Mouse (Mus musculus): ENCODE measurements around the gene Nr2c2. TPM values are rescaled to one million over a fixed set of nuclear protein-coding genes. Genes with fewer than 3 reads are reported as not detected.

Gene Nr2c2
- polyA plus RNA-seq, 1 experiment, result 12.5 TPM

DNA sequence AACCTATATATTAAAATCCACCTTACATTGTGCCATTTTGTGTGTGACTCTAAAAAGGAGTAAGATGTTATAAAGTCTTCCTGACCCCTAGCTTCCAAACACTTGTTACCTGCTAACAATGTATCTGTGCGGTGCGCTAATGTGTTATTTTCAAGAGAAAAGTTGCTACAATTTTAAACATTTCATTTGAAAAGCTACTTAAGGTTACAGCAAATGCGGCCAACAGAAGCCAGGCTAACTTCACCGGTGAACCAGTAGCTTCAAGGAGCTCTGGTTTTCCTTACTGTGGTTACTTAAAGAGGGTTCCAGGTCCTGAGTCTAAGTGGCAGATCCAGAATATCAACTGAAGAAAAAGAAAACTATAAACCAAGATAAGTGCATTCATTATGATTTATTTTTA lies 1.2 kb upstream of the Nr2c2 start:
- TF ChIP-seq POLR2A (IDR thresholded peaks at IDR 0.05; ENCODE audit: low read depth, low read length), result no peak
- Histone ChIP-seq H3K36me3 (ENCODE audit: control insufficient read depth, insufficient read depth, low read length) (no peaks in the 10 kb centered on the region; the same call in 1 of the 2 replicates), H3K4me1 (ENCODE audit: control insufficient read depth, insufficient read depth, insufficient read length, low read length) (peaks cover 9% of the 10 kb centered on the region; the same call in 1 of the 2 replicates), H3K27ac (ENCODE audit: insufficient read depth, low read depth, low read length) (no peak overlapping the region), H3K27me3 (ENCODE audit: control insufficient read depth, insufficient read depth, low read length) (no peaks in the 10 kb centered on the region), H3K4me3 (ENCODE audit: low read depth, low read length) (no peak overlapping the region)
- 93% methylated on average over 4 of the region's 4 CpGs for WGBS

DNA sequence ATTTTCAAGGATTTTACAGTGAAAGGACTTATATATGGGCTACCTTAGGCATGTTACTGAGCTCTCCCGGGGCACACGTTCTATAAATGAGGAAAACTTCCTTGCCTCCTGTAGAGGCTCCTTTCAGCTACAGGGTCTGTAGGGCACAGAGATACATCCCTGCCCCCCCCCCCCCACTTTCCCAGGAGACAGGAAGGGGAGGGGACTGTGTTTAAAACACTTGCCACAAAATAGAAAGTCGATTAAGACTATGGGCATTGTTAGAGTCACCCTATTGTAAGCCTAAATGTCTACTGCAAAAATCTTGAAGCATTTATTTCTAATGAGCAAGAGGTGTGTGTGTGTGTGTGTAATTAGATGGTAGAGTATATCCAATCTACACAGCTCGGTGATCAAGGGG lies 693 bp upstream of the Nr2c2 start:
- Histone ChIP-seq H3K36me3 (ENCODE audit: control insufficient read depth, insufficient read depth, low read length) (no peaks in the 10 kb centered on the region; the same call in 1 of the 2 replicates), H3K27ac (ENCODE audit: insufficient read depth, low read depth, low read length) (peak overlapping the region; percentile 98), H3K4me1 (ENCODE audit: control insufficient read depth, insufficient read depth, insufficient read length, low read length) (peaks cover 11% of the 10 kb centered on the region; the same call in 1 of the 2 replicates), H3K4me3 (ENCODE audit: low read depth, low read length) (peak overlapping the region; percentile 93), H3K27me3 (ENCODE audit: control insufficient read depth, insufficient read depth, low read length) (no peaks in the 10 kb centered on the region)
- TF ChIP-seq CTCF (IDR thresholded peaks at IDR 0.05; ENCODE audit: extremely low read depth, insufficient read length, insufficient replicate concordance, low read depth, low read length) (no peak), POLR2A (IDR thresholded peaks at IDR 0.05; ENCODE audit: low read depth, low read length) (no peak)
- 4% methylated on average over 4 of the region's 4 CpGs for WGBS

DNA sequence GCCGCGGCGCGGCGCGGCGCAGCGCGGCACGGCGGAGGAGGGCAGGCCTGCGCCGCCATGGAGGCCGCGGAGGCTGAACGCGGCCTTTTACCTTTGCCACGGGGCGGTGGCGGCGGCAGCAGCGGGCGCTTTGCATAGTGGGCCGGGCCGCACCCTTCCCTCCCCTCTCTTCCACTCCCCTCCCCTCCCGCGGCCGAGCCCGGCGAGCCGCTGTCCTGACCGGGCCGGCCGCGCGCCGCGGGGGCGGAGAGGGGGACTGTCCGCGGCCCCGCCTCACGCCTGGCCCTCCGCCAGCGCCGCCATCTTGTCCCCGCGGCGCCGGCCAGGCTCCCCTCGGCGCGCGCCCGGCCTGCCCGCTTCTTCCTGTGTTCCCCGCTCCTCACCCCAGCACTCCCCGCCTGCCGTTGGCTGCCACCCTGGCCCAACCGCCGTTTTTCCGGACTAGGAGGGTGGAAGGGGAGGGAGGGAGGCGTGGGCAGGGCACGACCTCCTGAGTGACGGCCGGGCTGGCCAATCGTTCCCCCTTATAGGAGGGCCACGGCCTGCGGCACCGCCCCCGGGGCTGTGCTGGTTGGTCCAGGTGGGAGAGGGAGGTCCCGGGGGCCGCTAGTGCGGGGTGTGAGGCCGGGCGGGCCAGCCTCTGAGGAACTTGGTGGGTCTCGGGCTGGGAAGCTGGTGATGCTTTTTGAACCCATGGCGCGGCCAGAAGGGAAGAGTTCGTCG lies 738 bp downstream of the Nr2c2 start:
- H3K4me1 ChIP-seq (ENCODE audit: control insufficient read depth, insufficient read depth, insufficient read length, low read length), result peaks cover 15% of the 10 kb centered on the region; the same call in 1 of the 2 replicates
- under 1% methylated on average over 70 of the region's 81 CpGs for whole genome bisulfite sequencing
- TF ChIP-seq CTCF (IDR thresholded peaks at IDR 0.05; ENCODE audit: extremely low read depth, insufficient read length, insufficient replicate concordance, low read depth, low read length) (no peak), POLR2A (IDR thresholded peaks at IDR 0.05; ENCODE audit: low read depth, low read length) (peak; percentile 84)
- H3K27me3 ChIP-seq (ENCODE audit: control insufficient read depth, insufficient read depth, low read length), result no peaks in the 10 kb centered on the region
- peak overlapping the region; percentile 93 for H3K4me3 ChIP-seq (ENCODE audit: low read depth, low read length)
- H3K27ac ChIP-seq (ENCODE audit: insufficient read depth, low read depth, low read length), result peak overlapping the region; percentile 98
- H3K36me3 ChIP-seq (ENCODE audit: control insufficient read depth, insufficient read depth, low read length), result no peaks in the 10 kb centered on the region; the same call in 1 of the 2 replicates

DNA sequence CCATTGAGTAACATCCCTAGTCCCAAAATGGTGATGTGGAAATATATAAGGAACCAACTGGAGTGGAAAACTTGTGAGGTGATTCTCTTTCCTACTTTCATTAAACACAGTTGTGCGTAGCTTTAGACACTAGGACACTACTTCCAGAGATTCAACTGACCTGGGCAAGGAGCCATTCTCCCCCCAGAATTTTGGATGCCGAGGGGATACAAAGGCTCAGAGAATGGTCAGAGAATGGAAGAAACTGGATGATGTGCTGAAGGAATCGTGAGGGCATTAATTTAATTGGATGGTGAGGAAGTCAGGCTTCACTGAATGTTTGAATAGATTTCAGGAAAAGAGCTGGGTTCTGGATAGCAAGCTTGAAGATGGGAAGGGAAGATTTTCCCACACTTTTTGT lies 1.5 kb downstream of the Nr2c2 start:
- no peak for TF ChIP-seq POLR2A (IDR thresholded peaks at IDR 0.05; ENCODE audit: low read depth, low read length)
- TF ChIP-seq CTCF (IDR thresholded peaks at IDR 0.05; ENCODE audit: extremely low read depth, insufficient read length, insufficient replicate concordance, low read depth, low read length), result no peak
- 16% methylated on average over 3 of the region's 3 CpGs for WGBS
- Histone ChIP-seq H3K27me3 (ENCODE audit: control insufficient read depth, insufficient read depth, low read length) (no peaks in the 10 kb centered on the region), H3K36me3 (ENCODE audit: control insufficient read depth, insufficient read depth, low read length) (no peaks in the 10 kb centered on the region; the same call in 1 of the 2 replicates), H3K4me3 (ENCODE audit: low read depth, low read length) (peak overlapping the region; percentile 93), H3K4me1 (ENCODE audit: control insufficient read depth, insufficient read depth, insufficient read length, low read length) (peaks cover 15% of the 10 kb centered on the region; the same call in 1 of the 2 replicates), H3K27ac (ENCODE audit: insufficient read depth, low read depth, low read length) (peak overlapping the region; percentile 61)

DNA sequence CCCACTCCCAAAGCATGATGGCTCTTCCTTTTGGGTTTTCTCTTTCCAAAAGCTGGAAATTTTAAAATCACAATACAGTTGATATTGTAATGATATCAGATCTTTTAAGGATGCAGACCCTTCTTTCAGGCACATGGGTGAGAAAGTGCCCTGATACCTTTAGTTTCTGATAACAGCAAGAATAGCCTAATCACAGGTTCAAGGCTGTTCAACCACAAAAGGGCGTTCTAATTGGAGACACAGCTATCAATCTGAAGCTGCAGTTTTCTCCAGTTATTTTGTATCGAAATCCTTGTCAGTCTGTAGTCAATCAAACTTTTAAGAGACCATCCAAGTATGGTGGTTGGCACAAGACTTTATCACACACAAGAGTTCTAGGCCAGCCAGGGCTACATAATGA lies 2.7 kb downstream of the Nr2c2 start:
- TF ChIP-seq CTCF (IDR thresholded peaks at IDR 0.05; ENCODE audit: extremely low read depth, insufficient read length, insufficient replicate concordance, low read depth, low read length), result no peak
- no peak for TF ChIP-seq POLR2A (IDR thresholded peaks at IDR 0.05; ENCODE audit: low read depth, low read length)
- Histone ChIP-seq H3K4me3 (ENCODE audit: low read depth, low read length) (no peak overlapping the region), H3K27me3 (ENCODE audit: control insufficient read depth, insufficient read depth, low read length) (no peaks in the 10 kb centered on the region), H3K36me3 (ENCODE audit: control insufficient read depth, insufficient read depth, low read length) (no peaks in the 10 kb centered on the region; the same call in 1 of the 2 replicates), H3K27ac (ENCODE audit: insufficient read depth, low read depth, low read length) (no peak overlapping the region), H3K4me1 (ENCODE audit: control insufficient read depth, insufficient read depth, insufficient read length, low read length) (peaks cover 15% of the 10 kb centered on the region; the same call in 1 of the 2 replicates)
- 80% methylated on average over 2 of the region's 2 CpGs for WGBS

DNA sequence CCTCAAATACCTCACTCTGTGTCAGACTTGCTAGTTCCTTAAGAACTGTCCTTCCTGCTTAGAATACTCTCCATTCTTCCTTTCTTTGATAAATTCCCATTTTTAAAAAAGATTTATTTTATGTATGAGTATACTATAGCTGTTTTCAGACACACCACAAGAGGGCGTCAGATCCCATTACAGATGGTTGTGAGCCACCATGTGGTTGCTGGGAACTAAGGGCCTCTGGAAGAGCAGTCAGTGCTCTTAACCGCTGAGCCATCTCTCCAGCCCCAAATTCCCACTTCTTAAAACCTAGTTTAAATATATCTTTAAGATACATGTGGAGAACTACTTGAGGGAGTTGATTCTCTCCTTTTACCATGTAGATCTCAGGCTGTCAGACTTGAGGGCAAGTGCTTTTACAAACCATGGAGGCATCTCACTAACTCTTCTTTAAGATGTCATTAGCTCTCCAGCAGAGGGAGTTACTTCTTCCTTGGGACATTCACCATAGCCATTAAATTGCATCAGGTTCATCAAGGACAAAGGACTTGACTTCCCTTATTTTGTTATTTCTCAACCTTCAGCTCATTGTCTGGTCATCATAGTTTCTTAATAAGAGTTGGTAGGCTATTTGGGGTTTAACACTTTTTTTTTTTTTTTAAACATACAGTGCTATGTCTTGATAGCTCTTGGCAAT lies 9.6 kb downstream of the Nr2c2 start:
- H3K36me3 ChIP-seq (ENCODE audit: control insufficient read depth, insufficient read depth, low read length), result no peaks in the 10 kb centered on the region
- 83% methylated on average over 2 of the region's 2 CpGs for WGBS
- H3K27ac ChIP-seq (ENCODE audit: insufficient read depth, low read depth, low read length), result no peak overlapping the region
- no peak overlapping the region for H3K4me3 ChIP-seq (ENCODE audit: low read depth, low read length)
- H3K27me3 ChIP-seq (ENCODE audit: control insufficient read depth, insufficient read depth, low read length), result no peaks in the 10 kb centered on the region
- peaks cover 6% of the 10 kb centered on the region; the same call in 1 of the 2 replicates for H3K4me1 ChIP-seq (ENCODE audit: control insufficient read depth, insufficient read depth, insufficient read length, low read length)
- TF ChIP-seq POLR2A (IDR thresholded peaks at IDR 0.05; ENCODE audit: low read depth, low read length), result no peak
- peak; percentile 28; the same call in 1 of the 2 replicates for TF ChIP-seq CTCF (IDR thresholded peaks at IDR 0.05; ENCODE audit: extremely low read depth, insufficient read length, insufficient replicate concordance, low read depth, low read length)

DNA sequence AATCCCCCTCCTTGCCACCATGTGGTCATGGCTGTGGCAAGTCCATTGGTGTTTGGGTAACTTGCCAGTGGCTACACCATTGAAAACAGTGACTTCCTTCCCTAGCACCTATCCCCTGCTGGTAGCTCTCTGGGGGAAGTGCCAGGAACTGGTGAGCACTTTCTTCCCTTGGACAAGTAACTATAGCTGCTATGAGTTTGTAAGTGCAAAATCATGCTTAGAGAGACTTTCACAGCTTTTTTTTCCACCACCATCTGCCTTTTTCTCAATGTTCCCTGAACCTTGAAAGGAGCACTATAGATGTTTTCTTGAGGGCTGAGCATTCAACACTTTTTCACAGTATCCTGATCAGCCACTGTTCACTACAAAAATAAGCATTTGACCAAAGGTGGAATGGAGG lies 33.4 kb downstream of the Nr2c2 start:
- no peak overlapping the region for H3K4me3 ChIP-seq (ENCODE audit: low read depth, low read length)
- H3K36me3 ChIP-seq (ENCODE audit: control insufficient read depth, insufficient read depth, low read length), result peaks cover 2% of the 10 kb centered on the region; the same call in 1 of the 2 replicates
- H3K27me3 ChIP-seq (ENCODE audit: control insufficient read depth, insufficient read depth, low read length), result no peaks in the 10 kb centered on the region
- H3K27ac ChIP-seq (ENCODE audit: insufficient read depth, low read depth, low read length), result no peak overlapping the region
- no peaks in the 10 kb centered on the region for H3K4me1 ChIP-seq (ENCODE audit: control insufficient read depth, insufficient read depth, insufficient read length, low read length)
- TF ChIP-seq CTCF (IDR thresholded peaks at IDR 0.05; ENCODE audit: extremely low read depth, insufficient read length, insufficient replicate concordance, low read depth, low read length), result no peak
- no peak for TF ChIP-seq POLR2A (IDR thresholded peaks at IDR 0.05; ENCODE audit: low read depth, low read length)
